ENCODE assay signal across 9 mouse cellular contexts in genomic region chr16:33244136-33244691, GRCm38 (mm10). TPM values are rescaled to one million over a fixed set of nuclear protein-coding genes. Genes with fewer than 3 reads are reported as not detected.
DNase-seq lines count a peak whose midpoint lies in the region; ATAC-seq and TF ChIP-seq lines count a peak whose summit lies in the region.
"Had no signal": no experiment of that assay in that cellular context is flagged by ENCODE, and none has a peak within 500 bp of the region (broad histone marks: within the 10 kb centered on the region; RNA-seq: fewer than 3 reads in every experiment).

No protein-coding gene starts in this region.

- H3K27me3 ChIP-seq in testis, adult 2 months (ENCODE audit: control insufficient read depth, insufficient read depth, low read length), result no peaks in the 10 kb centered on the region
- H3K27me3 ChIP-seq in liver, postnatal 0 days (ENCODE audit: insufficient read depth, low read length), result no peaks in the 10 kb centered on the region
- H3K27me3 ChIP-seq: neural tube, embryonic 13.5 days had no signal

- no peak overlapping the region for H3K4me3 ChIP-seq in testis, adult 2 months (ENCODE audit: control insufficient read depth, low read depth, low read length)
- H3K4me3 ChIP-seq in liver, postnatal 0 days (ENCODE audit: low read depth, low read length), result no peak overlapping the region
- H3K4me3 ChIP-seq: neural tube, embryonic 13.5 days had no signal

- no peaks in the 10 kb centered on the region for H3K4me1 ChIP-seq in testis, adult 2 months (ENCODE audit: control insufficient read depth, insufficient read depth, low read length)
- no peaks in the 10 kb centered on the region for H3K4me1 ChIP-seq in liver, postnatal 0 days (ENCODE audit: insufficient read depth)
- H3K4me1 ChIP-seq: neural tube, embryonic 13.5 days had no signal

- peak; percentile 31; the same call in 1 of the 2 replicates for ATAC-seq in liver, postnatal 0 days
- ATAC-seq in frontal cortex, adult (ENCODE audit: low TSS enrichment), result no peak

- no peak for TF ChIP-seq POLR2A in testis, adult 2 months (IDR thresholded peaks at IDR 0.05; ENCODE audit: control insufficient read depth, low read depth, low read length)

- WGBS in liver, postnatal 0 days (ENCODE audit: insufficient replicate concordance), result 77% methylated on average over 6 of the region's 6 CpGs

- peak; percentile 11 for DNase-seq in heart, postnatal 4 days
- no peak for DNase-seq in heart, adult 8-10 months (ENCODE audit: low spot score)
- no peak for DNase-seq in testis, postnatal 14 days (ENCODE audit: low spot score)
- DNase-seq in liver, postnatal 0 days, result no peak
- peak; percentile 54 for DNase-seq in thymus, postnatal 4 days
- DNase-seq in urinary bladder, adult 2 months (ENCODE audit: low spot score), result no peak

- no peaks in the 10 kb centered on the region for H3K9me3 ChIP-seq in liver, postnatal 0 days (ENCODE audit: low read length)
- H3K9me3 ChIP-seq: neural tube, embryonic 13.5 days had no signal

- H3K36me3 ChIP-seq in testis, adult 2 months (ENCODE audit: control insufficient read depth, insufficient read depth, low read length), result peaks cover 5% of the 10 kb centered on the region; the same call in 1 of the 2 replicates
- peaks cover 33% of the 10 kb centered on the region for H3K36me3 ChIP-seq in liver, postnatal 0 days (replicated peaks; ENCODE audit: insufficient read depth, low read length)

- H3K4me2 ChIP-seq in liver, postnatal 0 days (ENCODE audit: low read depth, low read length), result no peak overlapping the region
- H3K4me2 ChIP-seq: neural tube, embryonic 13.5 days had no signal

- H3K9ac ChIP-seq in liver, postnatal 0 days (replicated peaks), result no peak overlapping the region
- H3K9ac ChIP-seq: neural tube, embryonic 13.5 days had no signal

- peak; percentile 27; the same call in 1 of the 2 replicates for TF ChIP-seq CTCF in testis, adult 2 months (IDR thresholded peaks at IDR 0.05; ENCODE audit: control insufficient read depth, insufficient read depth, insufficient replicate concordance, low read depth, low read length)
- TF ChIP-seq CTCF in liver, postnatal 0 days (IDR thresholded peaks at IDR 0.05; ENCODE audit: low read depth), result peak; percentile 51

- TF ChIP-seq EP300 in liver, postnatal 0 days (IDR thresholded peaks at IDR 0.05; ENCODE audit: low read depth), result no peak

- H3K27ac ChIP-seq in testis, adult 2 months (ENCODE audit: control insufficient read depth, insufficient read depth, low read depth, low read length), result no peak overlapping the region
- H3K27ac ChIP-seq in liver, postnatal 0 days (ENCODE audit: low read depth), result no peak overlapping the region
- H3K27ac ChIP-seq: neural tube, embryonic 13.5 days had no signal

RNA-seq across cellular contexts. Expression of gene Snx4, which starts 7.0 kb away (rescaled TPM):
- 10 to 100 TPM; 52.6 to 56.7 TPM for total RNA-seq in heart, postnatal 4 days (2021)
- total RNA-seq in heart, adult 8-10 months (2022), result 10 to 100 TPM; 20.3 to 25.2 (median 22.8) TPM
- polyA plus RNA-seq in testis, adult 2 months (2012; rRNA removed), result 7.6 and 10.6 TPM in 2 replicates
- polyA plus RNA-seq in liver, postnatal 0 days (2015; fragmentation: Nextera tagmentation; extraction: Ambion mirVana), result 27.5 and 27.8 TPM in 2 replicates
- 21.2 and 29.7 TPM in 2 replicates for polyA plus RNA-seq in urinary bladder, adult 2 months (2012; rRNA removed)

RNA-seq across cellular contexts. Expression of gene Osbpl11, which starts 59.3 kb away (rescaled TPM):
- 10 to 100 TPM; 21.9 to 22.4 TPM for total RNA-seq in heart, postnatal 4 days (2021)
- total RNA-seq in heart, adult 8-10 months (2022), result 10 to 100 TPM; 16.1 to 21.6 (median 17.0) TPM
- polyA plus RNA-seq in testis, adult 2 months (2012; rRNA removed), result 9.7 and 10.8 TPM in 2 replicates
- polyA plus RNA-seq in liver, postnatal 0 days (2015; fragmentation: Nextera tagmentation; extraction: Ambion mirVana), result 6.2 and 6.3 TPM in 2 replicates
- 12.1 and 13.6 TPM in 2 replicates for polyA plus RNA-seq in urinary bladder, adult 2 months (2012; rRNA removed)

Comparison
In these comparisons a context has a peak if more than half of its experiments do, and no peak if none do; other contexts are left out.
1. DNase-seq: peak in heart, postnatal 4 days (single experiment) and thymus, postnatal 4 days (single experiment); none in heart, adult 8-10 months (single experiment), testis, postnatal 14 days (single experiment), liver, postnatal 0 days (single experiment) and urinary bladder, adult 2 months (single experiment).